Mouse (Mus musculus) midbrain, postnatal 0 days (tissue): ENCODE results near the gene Lrrc66. TPM values are rescaled to one million over a fixed set of nuclear protein-coding genes. Genes with fewer than 3 reads are reported as not detected.

Source experiments
- ATAC-seq: fragments of 200-750 bp; cut with Nextera tagmentation; 2 replicates; pipeline ENCODE4 v1.8.0; 2017; ENCODE audit warnings: moderate number of reproducible peaks, mild to moderate bottlenecking, moderate TSS enrichment, moderate library complexity; ENCODE audit not compliant: low FRiP score
- DNase-seq: peaks from one replicate; pipeline ENCODE4 v3.0.0-alpha.2; 2015; ENCODE audit warnings: low spot score
- H3K27ac ChIP-seq: fragments of 300-500 bp; sonication (generic); 2 replicates; pipeline ENCODE4 v1.5.1; 2014; ENCODE audit warnings: low read depth, mild to moderate bottlenecking, low read length, mixed read lengths
- H3K27me3 ChIP-seq: fragments of 300-500 bp; sonication (generic); 2 replicates; pipeline ENCODE4 v1.6.1; 2014; ENCODE audit warnings: low read length, control low read depth, mixed read lengths; ENCODE audit not compliant: insufficient read depth
- H3K36me3 ChIP-seq: fragments of 300-500 bp; sonication (generic); 2 replicates; pipeline ENCODE4 v1.6.1; 2014; ENCODE audit warnings: low read length, control low read depth, mixed read lengths; ENCODE audit not compliant: insufficient read depth
- H3K4me1 ChIP-seq: fragments of 300-500 bp; sonication (generic); 2 replicates; pipeline ENCODE4 v1.6.1; 2014; ENCODE audit warnings: mild to moderate bottlenecking, control low read depth, antibody characterized with exemption, low read length, mixed read lengths; ENCODE audit not compliant: insufficient read depth
- H3K4me2 ChIP-seq: fragments of 300-500 bp; sonication (generic); 2 replicates; pipeline ENCODE4 v1.6.1; 2014; ENCODE audit warnings: low read depth, mild to moderate bottlenecking, low read length, mixed read lengths; ENCODE audit not compliant: poor library complexity, severe bottlenecking
- H3K4me3 ChIP-seq: fragments of 300-500 bp; sonication (generic); 2 replicates; pipeline ENCODE4 v1.5.1; 2014; ENCODE audit warnings: low read depth, mild to moderate bottlenecking, low read length, moderate library complexity
- H3K9ac ChIP-seq: fragments of 300-500 bp; sonication (generic); replicated peaks from 2 replicates; pipeline ENCODE4 v1.6.1; 2014; ENCODE audit warnings: mild to moderate bottlenecking, low read length, moderate library complexity, mixed read lengths; ENCODE audit not compliant: poor library complexity, severe bottlenecking
- H3K9me3 ChIP-seq: fragments of 300-500 bp; sonication (generic); 2 replicates; pipeline ENCODE4 v1.6.1; 2016; ENCODE audit warnings: low read length, control low read depth
- CTCF ChIP-seq: IDR thresholded peaks from 2 replicates; pipeline ENCODE4 v1.5.1; 2016; ENCODE audit warnings: antibody characterized with exemption, mild to moderate bottlenecking
- WGBS: fragments of 180-500 bp; shearing (Covaris S2); extraction: QIAGEN DNeasy Blood & Tissue Kit; methylation state at CpG from one replicate; pipeline ENCODE4 v1.1.7; 2014; 5-methylcytosine and 5-hydroxymethylcytosine counted together
- polyA plus RNA-seq: library from polyadenylated mRNA; unstranded; fragments of >200 nt; fragmentation: Nextera tagmentation; extraction: Ambion mirVana; gene quantifications from 2 replicates; pipeline ENCODE4 v1.2.1, GENCODE M21; 2015
- total RNA-seq: library from RNA; depleted of rRNA; stranded (reverse); fragments of >200 nt; gene quantifications from 2 replicates; pipeline ENCODE4 v1.2.3, GENCODE M21; 2014; rRNA removed

Gene Lrrc66
- total RNA-seq = not detected in 2 replicates
- not detected in 2 replicates for polyA plus RNA-seq

DNA sequence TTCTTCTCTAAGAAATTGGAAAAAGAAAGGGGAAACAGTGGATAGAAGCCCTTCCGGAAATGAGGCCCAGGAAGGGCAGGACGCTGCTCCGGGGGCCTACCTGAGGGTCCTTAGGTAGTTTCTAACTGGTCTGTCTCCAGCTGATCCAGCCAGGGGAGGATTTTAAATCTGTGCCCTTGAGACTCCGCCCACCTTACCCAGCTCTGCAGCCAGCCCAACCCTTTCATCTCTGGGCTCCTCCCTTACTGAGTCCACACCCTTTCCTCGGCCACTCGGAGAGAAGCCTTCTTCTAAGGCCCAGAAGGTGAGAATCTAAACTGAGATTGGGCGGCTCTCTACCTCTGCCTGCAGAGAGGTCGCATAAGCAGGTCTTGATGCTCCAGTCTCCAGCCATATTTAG is at the start of gene Lrrc66:
TSS of gene Lrrc66 (minus strand) at position 236 of the 400 bp plus-strand sequence.
- DNase-seq = no peak
- Histone ChIP-seq H3K27me3 (no peaks in the 10 kb centered on the region), H3K9me3 (no peaks in the 10 kb centered on the region), H3K9ac (no peak within 1 kb of the TSS), H3K27ac (no peak within 1 kb of the TSS), H3K4me3 (no peak within 1 kb of the TSS), H3K36me3 (peaks cover 16% of the 10 kb centered on the region), H3K4me1 (no peaks in the 10 kb centered on the region), H3K4me2 (no peak within 1 kb of the TSS)
- WGBS = 79% methylated on average over 8 of the region's 8 CpGs
- TF ChIP-seq CTCF = no peak
- ATAC-seq = no peak

DNA sequence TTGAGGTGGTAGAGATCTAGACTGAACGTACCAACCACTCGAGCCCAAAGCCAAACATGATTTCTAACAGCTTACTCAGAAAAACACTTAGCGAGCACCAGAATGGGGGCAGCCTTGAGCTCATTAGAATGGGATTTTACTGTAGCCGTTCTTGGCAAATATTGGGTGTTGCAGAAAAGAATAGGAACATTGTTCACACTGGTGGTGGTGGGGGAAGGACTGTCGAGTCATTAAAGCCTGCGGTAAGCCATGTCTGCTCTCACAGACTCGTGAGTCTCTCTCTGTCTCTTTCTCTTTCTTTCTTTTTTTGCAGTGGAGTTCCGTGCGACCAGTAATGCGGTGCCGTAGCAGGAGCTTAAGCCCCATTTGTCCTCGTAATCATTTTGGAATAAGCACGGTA is 44.3 kb upstream of the Lrrc66 start:
- H3K4me2 ChIP-seq = no peak overlapping the region
- TF ChIP-seq CTCF = no peak
- no peak overlapping the region for H3K9ac ChIP-seq
- ATAC-seq (no peak), DNase-seq (peak; percentile 8)
- H3K36me3 ChIP-seq = no peaks in the 10 kb centered on the region
- H3K27ac ChIP-seq = no peak overlapping the region
- H3K4me3 ChIP-seq = no peak overlapping the region
- no peaks in the 10 kb centered on the region for H3K9me3 ChIP-seq
- H3K4me1 ChIP-seq = no peaks in the 10 kb centered on the region
- no peaks in the 10 kb centered on the region for H3K27me3 ChIP-seq
- 59% methylated on average over 13 of the region's 13 CpGs for WGBS

DNA sequence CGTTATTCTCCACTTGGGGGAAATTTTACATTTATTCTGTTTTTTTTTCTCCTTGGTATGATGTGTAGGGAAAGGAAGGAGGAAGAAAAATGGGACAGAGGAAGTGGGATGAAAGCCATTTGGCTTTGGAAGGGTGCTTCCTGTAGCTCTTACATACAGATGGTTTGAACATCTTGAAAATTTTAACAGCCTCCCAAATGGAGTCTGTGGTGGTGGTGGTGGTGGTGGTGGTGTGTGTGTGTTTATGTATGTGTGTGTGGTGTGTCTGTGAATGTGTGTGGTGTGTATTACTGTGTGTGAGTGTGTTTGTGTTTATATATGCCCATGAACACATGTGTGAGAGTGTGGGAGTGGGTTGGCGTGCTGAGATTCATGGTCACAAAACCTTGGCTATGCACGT is 43.3 kb upstream of the Lrrc66 start:
- no peaks in the 10 kb centered on the region for H3K9me3 ChIP-seq
- TF ChIP-seq CTCF = no peak
- H3K36me3 ChIP-seq = no peaks in the 10 kb centered on the region
- ATAC-seq = no peak
- no peaks in the 10 kb centered on the region for H3K27me3 ChIP-seq
- no peak overlapping the region for H3K4me2 ChIP-seq
- no peak overlapping the region for H3K27ac ChIP-seq
- H3K4me1 ChIP-seq = no peaks in the 10 kb centered on the region
- no peak overlapping the region for H3K4me3 ChIP-seq
- 84% methylated on average over 3 of the region's 3 CpGs for WGBS
- DNase-seq = no peak
- no peak overlapping the region for H3K9ac ChIP-seq

DNA sequence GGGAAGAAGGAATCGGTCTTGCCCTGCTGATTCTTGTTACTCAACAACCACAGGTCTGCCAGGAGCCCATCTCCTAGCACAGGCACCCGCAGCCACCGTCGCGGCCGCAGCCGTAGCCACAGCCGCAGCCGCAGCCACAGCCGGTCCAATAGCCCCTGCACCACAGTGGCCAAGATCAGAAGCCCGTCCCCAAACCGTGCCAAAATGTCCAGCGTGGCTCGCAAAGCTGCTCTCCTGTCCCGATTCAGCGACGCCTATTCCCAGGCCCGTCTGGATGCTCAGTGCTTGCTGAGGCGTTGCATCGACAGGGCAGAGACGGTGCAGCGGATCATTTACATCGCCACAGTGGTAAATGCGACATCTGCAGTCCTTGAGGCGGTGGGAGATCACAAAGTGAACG is 37.1 kb upstream of the Lrrc66 start:
- Histone ChIP-seq H3K27me3 (no peaks in the 10 kb centered on the region), H3K4me3 (peak overlapping the region; percentile 5; the same call in 1 of the 2 replicates), H3K9ac (no peak overlapping the region), H3K4me1 (no peaks in the 10 kb centered on the region), H3K9me3 (no peaks in the 10 kb centered on the region), H3K27ac (no peak overlapping the region), H3K4me2 (peak overlapping the region; percentile 15; the same call in 1 of the 2 replicates), H3K36me3 (no peaks in the 10 kb centered on the region)
- no peak for ATAC-seq
- no peak for DNase-seq
- 41% methylated on average over 26 of the region's 26 CpGs for WGBS
- TF ChIP-seq CTCF = no peak

DNA sequence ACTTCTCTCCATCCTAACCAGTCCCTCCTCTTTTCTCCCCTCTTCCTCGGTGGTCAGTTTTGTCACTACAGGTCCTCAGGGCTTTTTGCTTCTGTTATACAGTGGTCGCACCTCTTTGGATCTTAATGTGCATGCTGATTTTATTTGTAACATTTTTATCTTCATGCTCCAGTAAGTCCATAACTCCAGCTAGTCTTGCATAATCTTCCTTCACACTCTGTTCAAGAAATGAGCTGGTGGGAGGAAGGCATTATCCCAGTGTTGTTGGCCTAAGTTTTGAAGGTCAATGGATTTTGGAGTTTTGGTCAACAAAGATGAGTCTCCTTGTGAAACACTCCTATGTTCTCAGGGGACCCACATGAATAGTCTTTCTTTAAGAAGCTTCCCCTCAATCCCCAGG is 35.6 kb upstream of the Lrrc66 start:
- no peaks in the 10 kb centered on the region for H3K36me3 ChIP-seq
- H3K27me3 ChIP-seq = no peaks in the 10 kb centered on the region
- H3K27ac ChIP-seq = no peak overlapping the region
- 87% methylated on average over 2 of the region's 2 CpGs for WGBS
- H3K9ac ChIP-seq = no peak overlapping the region
- DNase-seq = no peak
- TF ChIP-seq CTCF = no peak
- H3K4me1 ChIP-seq = no peaks in the 10 kb centered on the region
- ATAC-seq = no peak
- no peak overlapping the region for H3K4me2 ChIP-seq
- no peak overlapping the region for H3K4me3 ChIP-seq
- no peaks in the 10 kb centered on the region for H3K9me3 ChIP-seq

DNA sequence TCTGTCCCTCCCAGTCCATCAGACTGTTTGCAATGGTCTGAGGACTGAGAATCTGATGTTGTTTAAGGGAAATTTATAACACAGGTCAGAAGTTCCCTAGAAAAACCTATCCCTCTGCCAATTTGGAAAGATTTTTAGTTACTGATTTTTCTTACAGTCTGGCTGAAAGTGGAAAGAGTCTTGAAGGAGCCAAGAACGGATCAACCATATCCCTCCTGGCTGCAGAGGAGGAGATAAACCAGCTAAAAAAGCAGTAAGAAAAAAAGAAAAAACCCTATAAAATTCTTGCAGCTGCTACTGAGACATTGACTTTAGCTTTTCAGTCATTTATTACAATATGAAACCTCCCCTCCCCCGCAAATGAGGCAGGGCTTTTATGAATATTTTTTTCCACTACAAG is 34.4 kb upstream of the Lrrc66 start:
- DNase-seq (no peak), ATAC-seq (no peak)
- H3K9me3 ChIP-seq = no peaks in the 10 kb centered on the region
- no peaks in the 10 kb centered on the region for H3K36me3 ChIP-seq
- H3K4me1 ChIP-seq = no peaks in the 10 kb centered on the region
- no peak overlapping the region for H3K4me2 ChIP-seq
- H3K27ac ChIP-seq = no peak overlapping the region
- H3K9ac ChIP-seq = no peak overlapping the region
- no peak overlapping the region for H3K4me3 ChIP-seq
- TF ChIP-seq CTCF = no peak
- no peaks in the 10 kb centered on the region for H3K27me3 ChIP-seq
- 87% methylated on average over 2 of the region's 2 CpGs for WGBS
